Mouse (Mus musculus) stomach, postnatal 0 days (tissue): ENCODE data around the gene Hdhd5.

ENCODE experiments used
- CTCF ChIP-seq: IDR thresholded peaks from 2 replicates; pipeline ENCODE4 v1.5.1; 2016; ENCODE audit warnings: antibody characterized with exemption, low read depth, mild to moderate bottlenecking, moderate library complexity
- EP300 ChIP-seq: optimal IDR thresholded peaks from 2 replicates; pipeline ENCODE3; 2016; ENCODE audit warnings: antibody characterized with exemption

DNA sequence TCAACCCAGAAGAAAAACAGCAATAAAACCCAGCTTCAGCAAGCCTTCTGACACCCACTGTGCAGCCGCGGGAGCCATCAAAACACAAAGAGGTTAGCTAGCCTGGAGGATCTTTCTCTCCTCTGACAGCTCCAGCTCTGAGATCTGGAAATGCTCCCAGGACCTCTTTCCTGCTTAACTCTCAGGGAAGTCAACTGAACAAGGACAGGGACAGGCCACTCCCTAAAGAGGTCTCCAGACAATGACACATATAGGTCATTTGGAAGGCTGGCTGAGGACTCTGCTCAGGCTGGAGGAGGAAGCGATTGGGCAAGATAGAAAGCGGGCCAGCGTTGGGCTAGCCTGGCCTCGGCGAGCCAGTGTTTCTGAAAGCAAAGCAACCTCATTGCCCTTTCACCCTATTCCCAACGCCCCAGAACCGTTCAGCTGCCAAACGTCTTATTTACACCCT is 8.7 kb upstream of the Hdhd5 start:
- no peak for TF ChIP-seq CTCF
- no peak for TF ChIP-seq EP300
